Mouse (Mus musculus) CH12.LX (cell line): ENCODE measurements around the gene Hlf. TPM values are rescaled to one million over a fixed set of nuclear protein-coding genes. Genes with fewer than 3 reads are reported as not detected.

Experiments
- DNase-seq: peaks from one replicate; pipeline ENCODE4 v3.0.0-alpha.2; 2013; ENCODE audit errors: extremely low read depth
- H3K27ac ChIP-seq: 2 replicates; pipeline ENCODE4 v1.5.1; 2012; ENCODE audit warnings: low read depth, mild to moderate bottlenecking, control low read depth, moderate library complexity; ENCODE audit not compliant: insufficient read depth
- H3K27me3 ChIP-seq: replicated peaks from 2 replicates; pipeline ENCODE3; 2012; ENCODE audit warnings: inconsistent platforms
- H3K36me3 ChIP-seq, 2 experiments: replicated peaks in 1 of 2; 2 replicates each; pipeline versions ENCODE3 to v1.6.1; 2012; ENCODE audit warnings: inconsistent platforms in 1 of 2, low read length in 1 of 2, mild to moderate bottlenecking in 1 of 2, mixed read lengths in 1 of 2, moderate library complexity in 1 of 2; ENCODE audit not compliant: control insufficient read depth in 1 of 2, insufficient read depth in 1 of 2
- H3K4me1 ChIP-seq, 2 experiments: 2 replicates each; pipeline ENCODE4 v1.6.1; 2012; ENCODE audit warnings: inconsistent platforms in 1 of 2, moderate library complexity in 1 of 2; ENCODE audit not compliant: insufficient read depth in 2 of 2, control insufficient read depth in 1 of 2
- H3K4me2 ChIP-seq: 2 replicates; pipeline ENCODE4 v1.6.1; 2012; ENCODE audit warnings: low read depth, mild to moderate bottlenecking, control low read depth; ENCODE audit not compliant: poor library complexity, insufficient read depth, severe bottlenecking
- H3K4me3 ChIP-seq, 3 experiments: fragments of 150-350 bp in 1 of 3; sonication (generic) in 1 of 3; replicated peaks in 1 of 3; 2 replicates each; pipeline versions ENCODE3 to v1.5.1; 2011 to 2012; ENCODE audit warnings: low read depth in 2 of 3, low read length in 2 of 3, mild to moderate bottlenecking in 2 of 3, moderate library complexity in 2 of 3, control low read depth in 1 of 3, improper control_type of control experiment in 1 of 3, inconsistent platforms in 1 of 3, mixed read lengths in 1 of 3; ENCODE audit not compliant: poor library complexity in 1 of 3
- H3K79me2 ChIP-seq: replicated peaks from 2 replicates; pipeline ENCODE4 v1.6.1; 2012; ENCODE audit warnings: mild to moderate bottlenecking, moderate library complexity; ENCODE audit not compliant: control insufficient read depth, poor library complexity, insufficient read depth, severe bottlenecking; ENCODE audit errors: extremely low read depth
- H3K9ac ChIP-seq: 2 replicates; pipeline ENCODE4 v1.6.1; 2012; ENCODE audit warnings: low read depth, mild to moderate bottlenecking, control low read depth, moderate library complexity; ENCODE audit not compliant: insufficient read depth
- H3K9me3 ChIP-seq: replicated peaks from 2 replicates; pipeline ENCODE3; 2012; ENCODE audit warnings: low read length, inconsistent platforms, mixed read lengths
- BHLHE40 ChIP-seq: IDR thresholded peaks from 2 replicates; pipeline ENCODE4 v1.6.1; 2011; ENCODE audit warnings: mild to moderate bottlenecking, low read depth, low read length, improper control_type of control experiment
- CTCF ChIP-seq, 2 experiments: IDR thresholded peaks in 1 of 2; conservative IDR thresholded peaks in 1 of 2; 2 replicates each; pipeline ENCODE4 v1.5.1; 2011 to 2012; ENCODE audit warnings: low read depth in 2 of 2, low read length in 2 of 2, improper control_type of control experiment in 1 of 2, inconsistent platforms in 1 of 2, mild to moderate bottlenecking in 1 of 2, moderate library complexity in 1 of 2
- E2F4 ChIP-seq: IDR thresholded peaks from 2 replicates; pipeline ENCODE4 v1.6.1; 2011; ENCODE audit warnings: low read depth, low read length, improper control_type of control experiment; ENCODE audit not compliant: insufficient replicate concordance
- ETS1 ChIP-seq: conservative IDR thresholded peaks from 2 replicates; pipeline ENCODE4 v1.6.1; 2012; ENCODE audit warnings: low read depth, mild to moderate bottlenecking, inconsistent platforms, low read length, improper control_type of control experiment, moderate library complexity
- GABPA ChIP-seq: IDR thresholded peaks from 2 replicates; pipeline ENCODE4 v1.6.1; 2012; ENCODE audit warnings: low read depth, low read length, improper control_type of control experiment, inconsistent platforms; ENCODE audit not compliant: insufficient replicate concordance
- HCFC1 ChIP-seq: IDR thresholded peaks from 2 replicates; pipeline ENCODE4 v1.6.1; 2012; ENCODE audit warnings: low read depth, mild to moderate bottlenecking, inconsistent platforms, low read length, improper control_type of control experiment
- JUN ChIP-seq: IDR thresholded peaks from 2 replicates; pipeline ENCODE4 v1.6.1; 2011; ENCODE audit warnings: low read depth, mild to moderate bottlenecking, low read length, improper control_type of control experiment, moderate library complexity; ENCODE audit not compliant: insufficient read depth
- KAT2A ChIP-seq: IDR thresholded peaks from 2 replicates; pipeline ENCODE4 v1.6.1; 2012; ENCODE audit warnings: low read length, improper control_type of control experiment, inconsistent platforms; ENCODE audit not compliant: insufficient replicate concordance
- MAFK ChIP-seq: IDR thresholded peaks from 2 replicates; pipeline ENCODE4 v1.6.1; 2011; ENCODE audit warnings: low read length, improper control_type of control experiment; ENCODE audit not compliant: insufficient replicate concordance
- MAX ChIP-seq: IDR thresholded peaks from 2 replicates; pipeline ENCODE4 v1.6.1; 2011; ENCODE audit warnings: low read length, improper control_type of control experiment
- MAZ ChIP-seq: IDR thresholded peaks from 2 replicates; pipeline ENCODE4 v1.6.1; 2012; ENCODE audit warnings: low read depth, mild to moderate bottlenecking, inconsistent platforms, low read length, improper control_type of control experiment, moderate library complexity
- MXI1 ChIP-seq: IDR thresholded peaks from 2 replicates; pipeline ENCODE4 v1.6.1; 2011; ENCODE audit warnings: mild to moderate bottlenecking, low read depth, low read length, improper control_type of control experiment
- NELFE ChIP-seq: IDR thresholded peaks from 2 replicates; pipeline ENCODE4 v1.6.1; 2011; ENCODE audit warnings: low read depth, low read length, improper control_type of control experiment
- PAX5 ChIP-seq: IDR thresholded peaks from 2 replicates; pipeline ENCODE4 v1.6.1; 2012; ENCODE audit warnings: low read length, inconsistent platforms, mixed read lengths
- POLR2A ChIP-seq: IDR thresholded peaks from 2 replicates; pipeline ENCODE4 v1.6.1; 2011; ENCODE audit warnings: low read depth, mild to moderate bottlenecking, improper control_type of control experiment, low read length
- RAD21 ChIP-seq: IDR thresholded peaks from 2 replicates; pipeline ENCODE4 v1.6.1; 2011; ENCODE audit warnings: low read depth, mild to moderate bottlenecking, low read length, improper control_type of control experiment, moderate library complexity
- SIN3A ChIP-seq: IDR thresholded peaks from 2 replicates; pipeline ENCODE4 v1.6.1; 2012; ENCODE audit warnings: low read length, improper control_type of control experiment, inconsistent platforms
- SMC3 ChIP-seq: IDR thresholded peaks from 2 replicates; pipeline ENCODE4 v1.6.1; 2011; ENCODE audit warnings: low read depth, low read length, improper control_type of control experiment
- TCF12 ChIP-seq: IDR thresholded peaks from 2 replicates; pipeline ENCODE4 v1.6.1; 2014; ENCODE audit warnings: low read depth, mild to moderate bottlenecking, inconsistent platforms, low read length, improper control_type of control experiment
- ZC3H11A ChIP-seq: IDR thresholded peaks from 2 replicates; pipeline ENCODE4 v1.6.1; 2012; ENCODE audit warnings: low read depth, mild to moderate bottlenecking, inconsistent platforms, low read length, improper control_type of control experiment
- ZKSCAN1 ChIP-seq: IDR thresholded peaks from 2 replicates; pipeline ENCODE4 v1.6.1; 2012; ENCODE audit warnings: low read depth, inconsistent platforms, low read length, improper control_type of control experiment, borderline replicate concordance
- ZMIZ1 ChIP-seq: IDR thresholded peaks from 2 replicates; pipeline ENCODE4 v1.6.1; 2012; ENCODE audit warnings: low read depth, mild to moderate bottlenecking, inconsistent platforms, low read length, improper control_type of control experiment
- ZNF384 ChIP-seq: IDR thresholded peaks from 2 replicates; pipeline ENCODE4 v1.6.1; 2012; ENCODE audit warnings: low read depth, low read length, improper control_type of control experiment, inconsistent platforms
- dilution Hi-C: fragments of 300-500 bp; cut with MboI; formaldehyde crosslinking; loops from 2 replicates; pipeline ENCODE4 v1.14.3; 2020; ENCODE audit warnings: low sequenced_read_pairs; ENCODE audit not compliant: extremely low pct_unique_long_range_greater_than_20kb, extremely low pct_ligation_motif_present
- in situ Hi-C: fragments of 300-500 bp; cut with MboI; formaldehyde crosslinking; loops from 3 replicates; pipeline ENCODE4 v1.14.3; 2019; ENCODE audit warnings: low sequenced_read_pairs, low pct_ligation_motif_present, low pct_unique_long_range_greater_than_20kb, mixed read lengths
- polyA plus RNA-seq: library from polyadenylated mRNA; unstranded; fragments of >175 nt; gene quantifications from 2 replicates; pipeline ENCODE4 v1.2.1, GENCODE M21; 2012; ENCODE audit warnings: low read depth; ENCODE audit not compliant: insufficient read length
- total RNA-seq, 2 experiments: library from RNA; depleted of rRNA; stranded (reverse); fragments of 300-350 nt in 1 of 2; fragments of >200 nt in 1 of 2; gene quantifications; 2 replicates each; pipeline ENCODE4 v1.2.3; 2012 to 2014

Gene Hlf
- total and polyA plus RNA-seq, 3 experiments = 0.08 to 0.36 TPM; not detected in 1

GRCm38 (mm10) chr11:90417011-90417410 lies 26.3 kb upstream of the Hlf start:
- no peaks in the 10 kb centered on the region for H3K9me3 ChIP-seq
- H3K4me1 ChIP-seq = peaks cover 5 to 18% of the 10 kb centered on the region in 2 experiments; a peak in 3 of 4 replicates
- dilution Hi-C loops (no loop called here), in situ Hi-C loops (no loop called here)
- no peak for DNase-seq
- no peak overlapping the region for H3K4me2 ChIP-seq
- H3K27ac ChIP-seq = no peak overlapping the region
- no peaks in the 10 kb centered on the region for H3K27me3 ChIP-seq
- TF ChIP-seq HCFC1 (no peak), MXI1 (no peak), SMC3 (no peak), SIN3A (no peak), RAD21 (no peak), E2F4 (no peak), TCF12 (no peak), BHLHE40 (no peak), KAT2A (no peak), CTCF (conservative IDR thresholded peaks at IDR 0.05 in 1 of 2, IDR thresholded peaks at IDR 0.05 in 1 of 2; ENCODE audit: low read depth in 2 of 2, low read length in 2 of 2) (no peak), MAZ (no peak), ZC3H11A (no peak)
- H3K4me3 ChIP-seq = no peak overlapping the region
- H3K79me2 ChIP-seq = no peaks in the 10 kb centered on the region
- no peak overlapping the region for H3K9ac ChIP-seq
- H3K36me3 ChIP-seq = no peaks in the 10 kb centered on the region

GRCm38 (mm10) chr11:90398850-90399249 lies 8.2 kb upstream of the Hlf start:
- H3K9ac ChIP-seq = no peak overlapping the region
- no peak overlapping the region for H3K27ac ChIP-seq
- in situ Hi-C loops (no loop called here), dilution Hi-C loops (no loop called here)
- no peaks in the 10 kb centered on the region for H3K4me1 ChIP-seq
- TF ChIP-seq MAFK (no peak), ZNF384 (no peak), POLR2A (no peak), PAX5 (no peak), ZMIZ1 (no peak), GABPA (no peak), ZKSCAN1 (no peak), KAT2A (no peak), RAD21 (no peak), TCF12 (no peak), ZC3H11A (no peak), E2F4 (no peak), JUN (no peak), ETS1 (no peak), NELFE (no peak), MAX (no peak)
- H3K4me3 ChIP-seq = no peak overlapping the region
- H3K36me3 ChIP-seq = no peaks in the 10 kb centered on the region
- no peak overlapping the region for H3K4me2 ChIP-seq
- no peak for DNase-seq
- no peaks in the 10 kb centered on the region for H3K9me3 ChIP-seq
- no peaks in the 10 kb centered on the region for H3K79me2 ChIP-seq
- no peaks in the 10 kb centered on the region for H3K27me3 ChIP-seq
